Mouse (Mus musculus) stomach, postnatal 0 days (tissue): ENCODE results near the gene Gm14569.

ENCODE experiments used
- CTCF ChIP-seq: IDR thresholded peaks from 2 replicates; pipeline ENCODE4 v1.5.1; 2016; ENCODE audit warnings: antibody characterized with exemption, low read depth, mild to moderate bottlenecking, moderate library complexity
- EP300 ChIP-seq: optimal IDR thresholded peaks from 2 replicates; pipeline ENCODE3; 2016; ENCODE audit warnings: antibody characterized with exemption

GRCm38 (mm10) chrX:36400980-36401379 is 90.7 kb downstream of the Gm14569 start, which contains the start of gene Gm6268:
- TF ChIP-seq EP300 (no peak), CTCF (no peak)
